Mouse (Mus musculus): ENCODE data around the gene Prkce.

The Prkce gene

DNA sequence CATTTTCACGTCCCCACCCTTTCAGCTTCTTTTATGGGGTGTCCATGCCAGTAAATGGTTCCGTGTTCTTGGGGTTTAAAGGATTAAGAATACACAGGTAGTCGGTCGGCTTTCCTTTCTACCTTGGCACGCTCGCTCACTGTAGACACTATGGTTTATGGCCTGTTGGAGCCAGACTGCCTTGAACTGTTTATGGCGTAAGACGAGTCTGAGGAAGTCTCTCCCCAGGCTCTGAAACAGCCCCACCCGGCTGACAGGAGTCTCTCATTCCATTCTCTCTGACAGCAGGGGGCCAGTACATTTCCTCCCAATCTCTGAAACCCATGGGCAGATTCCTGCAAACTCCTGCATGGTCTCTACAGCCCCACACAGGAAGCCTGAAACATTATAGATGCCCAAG, 427.9 kb downstream of the Prkce start:
- DNase-seq (ENCODE audit: extremely low spot score, low read depth, low spot score) = no peak

DNA sequence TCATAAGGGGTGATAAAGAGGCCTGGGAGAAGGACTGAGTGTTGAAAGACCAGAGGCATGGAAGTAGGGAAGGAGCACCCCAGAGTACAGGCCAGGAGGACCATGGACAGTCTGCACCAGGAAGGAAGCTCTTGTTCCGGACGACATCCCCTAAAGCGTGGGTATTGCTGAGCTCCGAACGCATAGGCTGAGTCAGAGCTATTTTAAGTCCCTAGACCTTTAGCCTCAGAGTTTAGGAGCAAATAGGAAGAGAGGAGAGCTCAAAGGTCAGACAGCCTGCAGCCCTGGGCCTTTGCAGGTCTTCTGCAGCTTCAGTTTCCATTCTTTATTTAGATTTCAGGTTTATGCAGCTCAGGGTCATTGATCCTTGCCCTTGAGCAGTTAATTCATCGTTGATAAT, 433.5 kb downstream of the Prkce start:
- no peak for DNase-seq (ENCODE audit: extremely low spot score, low read depth, low spot score)

DNA sequence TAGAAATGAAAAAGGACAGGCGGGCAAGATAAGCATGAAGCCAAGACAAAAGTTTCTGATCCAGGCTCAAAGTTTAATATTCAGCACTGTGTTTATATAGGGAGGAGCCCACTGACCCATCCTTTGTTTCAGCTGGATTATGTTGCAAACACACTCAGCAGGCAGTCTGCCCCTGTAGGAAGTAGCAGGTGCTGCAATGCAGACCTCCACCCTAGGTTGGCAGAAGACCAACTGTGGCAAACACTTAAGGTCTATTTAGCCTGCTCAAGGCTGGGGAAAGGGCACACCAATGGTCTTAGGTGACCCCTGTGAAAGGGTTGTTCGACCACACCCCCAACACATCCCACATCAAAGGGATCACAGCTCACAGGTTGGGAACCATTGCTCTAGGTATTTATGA, 434.3 kb downstream of the Prkce start:
- no peak for DNase-seq (ENCODE audit: extremely low spot score, low read depth, low spot score)

DNA sequence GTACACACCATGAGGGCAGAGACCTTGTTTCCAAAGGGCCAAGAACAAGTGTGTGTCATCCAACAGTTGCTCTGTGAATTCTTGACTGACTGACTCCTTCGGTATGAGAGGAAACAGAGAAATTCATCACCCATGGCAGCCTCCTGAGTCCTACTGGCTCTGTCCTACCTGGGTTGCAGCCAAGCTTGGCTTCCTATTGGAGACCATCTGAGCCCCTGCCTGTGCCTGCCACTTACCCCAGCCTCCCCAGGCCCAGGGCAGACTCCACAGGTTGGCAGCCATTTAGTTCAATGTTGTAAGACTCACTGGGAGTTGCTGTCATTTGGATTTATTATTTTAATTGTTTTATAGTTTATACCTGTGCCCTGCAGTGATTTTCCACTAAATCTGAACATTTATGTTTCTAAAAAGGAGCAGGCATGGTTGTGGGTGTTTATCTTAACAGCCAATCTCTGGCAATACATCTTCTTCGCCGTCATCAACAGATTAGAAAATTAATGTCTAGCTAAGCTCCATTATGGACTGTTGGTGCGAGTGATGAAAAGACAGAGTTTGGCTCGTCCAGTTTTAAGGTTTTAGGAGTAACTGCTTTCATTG, 436.4 kb downstream of the Prkce start:
- no peak for DNase-seq (ENCODE audit: extremely low spot score, low read depth, low spot score)

DNA sequence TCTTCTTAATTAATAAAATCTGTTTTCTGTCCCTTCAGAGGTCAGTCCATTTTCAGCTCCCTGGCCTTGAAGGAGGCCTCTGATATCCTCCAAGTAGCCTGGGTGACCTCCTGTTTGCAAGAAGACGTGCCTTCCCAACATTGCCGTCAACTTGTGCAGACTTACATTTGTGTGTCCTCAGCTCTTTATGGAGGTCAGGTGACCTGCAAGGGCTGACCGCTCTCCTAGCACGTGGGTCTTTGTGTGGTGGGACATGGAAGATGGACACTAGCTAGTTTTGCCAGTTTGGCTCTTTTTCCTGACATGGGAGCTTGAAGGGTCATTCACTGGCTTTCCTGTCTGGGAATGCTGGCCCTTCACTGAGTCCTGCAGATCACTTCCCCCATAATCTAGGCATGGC, 440.4 kb downstream of the Prkce start:
- DNase-seq (ENCODE audit: extremely low spot score, low read depth, low spot score) = no peak

DNA sequence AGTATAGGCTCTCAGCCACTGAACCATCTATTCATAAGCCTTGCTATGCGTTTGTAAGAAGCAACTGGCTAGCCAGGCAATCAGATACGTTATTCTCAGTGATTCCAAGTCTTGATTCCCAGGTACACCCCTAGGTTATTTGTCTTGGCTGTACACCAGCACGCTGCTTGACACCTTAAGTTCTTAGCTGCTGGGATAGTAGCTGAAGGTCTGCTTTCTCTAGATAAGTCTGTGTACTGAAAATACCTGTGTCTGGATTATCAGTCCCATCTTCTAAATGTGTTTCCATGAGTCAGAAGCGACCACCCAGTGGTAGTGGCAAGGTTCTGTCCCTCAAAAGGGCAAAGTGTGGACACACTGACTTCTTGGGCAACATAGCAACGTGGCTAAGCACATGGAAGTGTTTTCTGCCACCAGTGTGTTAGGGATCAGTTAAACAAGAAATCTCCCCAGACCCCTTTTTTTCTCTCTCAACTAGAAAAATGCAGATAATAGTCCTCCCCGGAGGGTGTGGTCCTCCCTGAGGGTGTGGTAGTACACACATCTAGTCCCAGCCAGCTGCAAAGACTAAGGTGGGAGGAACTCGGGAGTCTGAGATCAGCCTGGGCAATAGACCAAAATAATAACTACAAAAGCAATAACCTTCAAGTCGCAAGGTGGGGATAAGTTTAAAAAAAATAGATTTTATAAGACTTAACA, 442.8 kb downstream of the Prkce start:
- DNase-seq (ENCODE audit: extremely low spot score, low read depth, low spot score) = no peak

DNA sequence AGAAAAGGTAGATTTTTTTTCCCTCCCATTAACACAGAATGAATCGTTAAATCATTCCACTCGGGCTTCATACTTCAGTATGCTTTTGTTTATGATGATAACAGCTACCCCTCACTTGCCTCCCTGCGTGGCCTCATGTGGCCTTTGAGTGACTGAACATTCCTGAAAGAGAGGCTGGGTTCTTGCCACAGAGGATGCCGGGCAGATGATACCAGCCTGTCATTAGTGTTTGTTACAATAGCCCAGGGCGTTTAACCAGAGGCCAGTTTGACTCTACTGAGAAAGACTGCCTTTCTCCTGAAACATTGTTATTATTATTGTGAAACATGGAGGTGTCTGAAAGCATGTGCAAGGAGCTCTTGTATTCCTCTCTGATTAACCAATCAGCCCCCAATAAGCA, 444.2 kb downstream of the Prkce start:
- no peak for DNase-seq (ENCODE audit: extremely low spot score, low read depth, low spot score)

DNA sequence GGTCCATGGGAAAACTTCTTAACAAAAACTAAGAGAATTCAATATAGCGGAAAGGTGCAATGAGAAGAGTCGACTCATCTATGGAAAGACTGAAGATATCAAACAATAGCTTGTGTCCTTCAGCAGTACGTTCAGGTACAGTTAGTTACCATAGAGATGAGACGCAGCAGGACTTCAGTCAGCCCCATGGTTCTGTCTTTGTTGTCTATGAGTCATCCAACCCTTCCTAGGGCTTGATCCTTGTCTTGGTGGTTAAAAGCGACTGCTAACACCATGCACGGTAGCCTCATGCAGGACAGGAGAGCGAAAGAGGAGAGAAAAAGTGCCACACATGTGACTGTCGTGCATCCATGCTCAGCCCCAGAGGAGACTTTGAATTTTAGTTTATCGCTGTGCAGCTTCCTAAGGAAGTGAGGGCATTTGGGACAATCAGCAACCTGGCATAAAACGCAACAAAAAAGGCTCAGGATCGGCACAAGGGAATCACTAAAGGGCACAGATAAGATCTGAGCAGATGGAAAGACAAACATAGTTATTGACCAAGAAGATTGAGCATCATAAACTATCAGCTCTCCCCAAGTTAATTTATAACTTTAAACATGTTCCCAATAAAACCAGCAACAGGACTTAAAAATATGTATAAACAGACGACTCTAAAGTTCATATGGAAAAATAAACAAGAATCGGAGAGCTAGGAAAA, 448.2 kb downstream of the Prkce start:
- DNase-seq (ENCODE audit: extremely low spot score, low read depth, low spot score) = no peak

DNA sequence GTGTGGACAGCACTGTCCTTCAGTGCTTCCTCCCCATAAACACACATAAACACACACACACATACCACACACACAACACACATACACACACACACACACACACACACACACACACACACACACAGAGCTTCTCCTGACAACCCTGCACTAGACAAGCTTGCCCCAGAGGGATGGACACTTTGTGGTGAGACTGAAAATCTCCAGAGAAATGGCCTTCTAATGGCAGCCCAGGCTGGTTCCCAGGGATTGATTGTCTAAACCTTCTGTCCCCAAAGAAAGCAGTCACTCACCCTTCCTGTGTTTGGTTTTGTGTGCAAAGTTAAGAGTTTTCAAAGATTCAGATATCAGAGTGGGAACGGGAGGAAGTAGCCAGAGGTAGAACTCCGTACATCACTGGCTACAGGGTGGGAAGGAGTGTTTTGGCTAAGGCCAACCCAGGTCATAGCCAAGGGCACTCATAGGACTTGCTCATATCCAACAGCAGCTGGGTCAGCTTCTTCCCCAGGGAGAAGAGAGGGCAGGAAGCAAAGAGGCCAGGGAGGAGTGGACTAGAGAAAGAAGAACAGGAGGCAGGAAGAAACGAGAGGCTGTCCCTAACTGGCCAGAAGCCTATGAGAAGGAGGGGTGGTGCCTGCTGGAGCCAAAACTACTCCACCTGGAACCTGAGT, 450.1 kb downstream of the Prkce start:
- DNase-seq (ENCODE audit: extremely low spot score, low read depth, low spot score) = no peak

DNA sequence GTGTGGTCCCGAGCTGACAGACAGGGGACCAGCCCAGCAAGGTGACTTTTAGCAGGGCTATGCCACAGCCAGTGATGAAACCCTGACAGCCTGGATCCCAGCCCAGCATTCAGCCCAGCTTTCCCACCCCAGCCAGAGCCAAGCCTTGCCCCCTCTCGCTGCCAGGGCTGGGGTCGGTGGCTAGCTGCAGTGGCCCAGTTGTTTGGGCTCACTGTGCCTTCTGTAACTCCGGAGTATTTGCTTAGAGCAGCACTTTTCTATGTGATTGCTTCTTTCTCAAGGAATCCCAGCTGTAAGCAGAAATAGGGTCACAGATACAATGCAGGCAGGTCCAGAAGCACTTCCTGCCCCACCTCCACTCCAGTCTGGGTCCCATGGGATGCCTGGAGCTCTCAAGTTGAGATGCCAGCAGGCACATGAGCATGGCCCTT, 450.9 kb downstream of the Prkce start:
- no peak for DNase-seq (ENCODE audit: extremely low spot score, low read depth, low spot score)

DNA sequence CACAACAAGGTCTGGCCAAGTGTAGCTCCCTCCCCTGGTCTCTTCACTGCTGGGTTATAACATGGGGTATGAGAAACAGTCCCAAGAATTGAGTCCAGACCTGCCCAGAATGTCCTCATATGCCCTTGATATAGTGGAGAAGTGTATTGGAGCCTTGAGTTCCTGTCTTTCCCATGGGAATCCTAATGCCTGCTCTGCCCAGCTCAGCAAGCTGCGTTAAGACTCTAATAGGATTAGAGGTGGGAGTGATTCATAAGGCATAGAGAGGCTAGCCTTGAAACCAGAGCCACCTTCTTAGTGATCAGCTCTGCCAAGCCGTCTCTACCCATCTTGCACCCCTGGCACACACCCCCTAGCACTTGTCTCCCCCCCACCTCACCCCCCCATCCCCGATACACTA, 455.3 kb downstream of the Prkce start:
- DNase-seq (ENCODE audit: extremely low spot score, low read depth, low spot score) = no peak

DNA sequence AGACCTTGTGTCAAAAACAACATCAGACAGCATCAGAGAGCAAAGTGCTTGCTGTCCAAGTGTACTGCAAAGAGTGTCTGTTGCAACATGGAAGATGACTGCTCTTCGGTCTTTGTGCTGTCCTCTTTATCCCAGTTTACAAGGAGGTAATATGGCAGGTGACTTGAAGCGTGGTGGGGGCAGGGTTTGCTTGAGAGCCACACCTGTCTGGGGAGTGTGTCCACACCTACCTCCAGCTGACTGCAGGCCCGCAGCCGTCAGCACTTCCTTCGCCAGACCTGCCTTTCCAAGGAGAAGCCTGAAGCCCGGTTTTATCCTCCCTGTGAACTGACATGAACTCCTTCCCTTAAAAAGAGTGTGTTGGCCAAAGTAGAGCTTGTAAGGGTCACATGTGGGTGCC, 458.9 kb downstream of the Prkce start:
- DNase-seq (ENCODE audit: extremely low spot score, low read depth, low spot score) = no peak

DNA sequence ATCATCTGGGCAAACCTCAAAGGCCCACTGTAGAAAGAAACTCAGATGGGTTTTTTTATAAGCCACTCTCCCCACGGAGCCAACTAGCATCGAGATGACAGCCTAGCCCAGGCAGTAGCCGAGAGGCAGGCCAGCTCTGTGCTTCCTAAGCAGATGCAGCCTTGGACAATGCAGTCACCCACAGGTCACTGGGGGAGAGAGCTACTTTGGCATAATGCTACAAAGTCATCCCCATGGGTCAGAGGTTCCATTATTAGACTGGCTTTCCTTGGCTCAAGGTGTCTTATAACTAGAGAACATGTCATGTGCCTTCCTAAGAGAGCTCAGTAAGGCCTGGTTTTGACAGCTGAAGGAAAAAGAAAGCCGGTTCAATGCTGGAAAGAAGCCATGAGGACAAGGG, 465.5 kb downstream of the Prkce start:
- DNase-seq (ENCODE audit: extremely low spot score, low read depth, low spot score) = no peak

DNA sequence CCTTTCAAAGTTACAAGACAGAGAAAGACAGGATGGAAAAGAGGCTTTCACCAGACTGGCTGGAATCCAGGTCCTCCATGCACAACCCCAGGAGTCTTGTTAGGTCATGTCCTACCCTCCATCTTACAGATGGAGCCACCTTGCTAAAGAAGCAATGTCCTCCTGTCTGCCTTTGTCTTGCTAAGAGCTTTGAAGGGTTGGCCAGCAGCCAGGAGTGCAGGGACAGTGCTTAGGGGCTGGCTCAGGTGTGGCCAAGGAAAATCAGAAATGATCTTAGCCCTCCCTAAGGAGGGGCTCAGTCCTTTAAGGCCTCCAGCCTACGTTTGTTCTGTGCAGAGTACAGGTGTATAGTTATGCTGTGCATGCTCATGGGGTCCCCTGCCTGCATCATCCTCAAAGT, 469.7 kb downstream of the Prkce start:
- DNase-seq (ENCODE audit: extremely low spot score, low read depth, low spot score) = no peak

DNA sequence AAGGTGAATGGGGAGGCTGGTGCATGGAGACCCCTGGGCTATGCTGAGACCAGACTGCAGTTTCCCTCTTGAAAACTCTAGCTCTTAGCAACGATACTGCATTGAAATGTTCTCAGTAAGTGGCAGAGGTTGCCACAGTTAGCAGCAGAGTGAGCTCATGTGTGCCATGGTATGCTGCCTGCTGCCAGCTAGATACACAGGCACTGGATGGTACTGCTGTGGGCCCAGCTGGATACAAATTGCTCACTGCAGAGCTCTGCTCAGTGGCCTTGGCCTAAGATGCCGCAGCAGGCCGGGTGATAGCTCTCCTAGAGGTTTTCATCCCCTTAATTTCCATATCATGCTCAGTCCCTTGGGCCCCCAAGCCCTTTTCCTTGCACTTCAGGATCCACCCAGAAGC, 471.7 kb downstream of the Prkce start:
- DNase-seq (ENCODE audit: extremely low spot score, low read depth, low spot score) = no peak

DNA sequence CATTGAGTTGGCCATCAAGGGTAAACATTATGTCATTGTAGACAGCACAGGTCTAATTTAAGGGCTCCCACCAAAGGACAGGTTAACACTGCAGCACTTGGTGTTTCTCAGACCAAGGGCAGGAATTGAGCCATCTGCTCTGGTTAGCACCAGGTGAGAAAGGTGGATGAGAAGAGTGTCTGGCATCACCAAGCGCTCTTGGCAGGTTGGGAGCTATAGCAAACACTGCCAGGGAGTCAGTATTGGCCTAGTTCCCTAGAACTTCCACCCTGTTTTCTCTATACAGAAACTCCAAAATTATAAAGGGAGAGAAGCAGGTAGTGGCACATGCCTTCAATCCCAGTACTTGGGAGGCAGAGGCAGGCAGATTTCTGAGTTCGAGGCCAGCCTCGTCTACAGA, 479.6 kb downstream of the Prkce start:
- no peak for DNase-seq (ENCODE audit: extremely low spot score, low read depth, low spot score)

DNA sequence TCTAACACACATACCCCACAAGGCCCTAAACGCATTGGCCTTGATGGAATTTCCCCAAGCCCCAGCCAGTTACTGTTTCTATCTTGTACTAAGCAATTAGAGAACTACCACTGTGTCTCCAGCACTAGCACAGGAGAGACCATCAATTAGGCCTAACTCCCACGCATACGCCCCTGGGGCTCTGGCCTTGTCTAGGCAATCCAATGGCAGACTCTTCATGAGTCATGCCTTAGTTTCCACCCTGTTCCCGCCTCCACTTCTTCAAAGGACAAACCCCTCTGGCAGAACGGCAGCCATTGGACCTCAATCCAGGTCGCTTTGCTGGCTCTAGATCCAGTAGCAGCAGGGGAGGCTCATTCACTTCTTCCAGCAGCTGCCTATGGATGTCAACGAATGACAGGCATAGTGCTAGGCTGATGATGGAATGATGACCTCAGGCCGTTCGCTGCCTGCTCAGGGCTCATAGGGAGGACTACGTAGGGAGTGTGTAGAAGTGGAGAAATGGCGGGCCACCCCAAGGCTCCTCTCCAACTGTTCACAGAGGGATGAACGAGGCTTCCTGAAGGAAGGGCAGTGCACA, 481.4 kb downstream of the Prkce start:
- DNase-seq (ENCODE audit: extremely low spot score, low read depth, low spot score) = no peak

DNA sequence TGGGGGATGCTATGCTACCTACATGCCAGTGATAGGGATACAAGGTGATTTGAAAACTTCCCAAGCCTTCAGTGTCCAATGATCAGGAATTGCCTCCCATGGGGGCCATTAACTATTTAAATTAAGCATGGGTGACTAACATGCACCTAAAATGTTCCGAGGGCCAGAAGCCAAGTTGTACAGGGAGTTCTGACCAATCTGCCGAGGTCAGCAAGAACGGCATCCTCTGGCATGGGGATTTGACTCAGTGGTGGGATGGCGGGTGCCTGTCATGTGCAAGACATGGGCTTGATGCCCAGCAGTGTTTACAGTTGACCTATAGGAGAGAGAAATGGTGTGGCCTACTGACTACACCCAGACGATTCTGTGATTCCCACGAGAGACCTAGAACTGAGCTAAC, 482.7 kb downstream of the Prkce start:
- no peak for DNase-seq (ENCODE audit: extremely low spot score, low read depth, low spot score)

DNA sequence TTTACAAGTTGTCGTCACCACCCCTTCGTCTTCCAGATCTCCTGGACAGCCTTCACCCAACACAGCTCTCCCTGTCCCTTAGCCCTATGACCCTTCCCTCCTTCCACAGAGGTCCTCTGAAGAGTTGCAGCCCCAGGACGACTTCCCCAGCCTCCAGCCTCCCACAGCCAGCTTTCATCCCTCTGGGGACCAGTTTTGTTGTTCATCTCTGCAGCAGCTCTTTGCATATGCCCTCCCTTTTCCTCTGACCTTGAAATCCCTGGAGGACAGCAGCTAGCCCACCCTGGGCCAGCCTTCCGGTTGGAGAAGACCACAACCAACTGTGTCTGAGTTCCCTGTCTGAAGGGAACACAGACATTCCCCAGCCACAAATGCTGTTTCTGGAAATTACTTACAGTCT, 483.5 kb downstream of the Prkce start:
- no peak for DNase-seq (ENCODE audit: extremely low spot score, low read depth, low spot score)

DNA sequence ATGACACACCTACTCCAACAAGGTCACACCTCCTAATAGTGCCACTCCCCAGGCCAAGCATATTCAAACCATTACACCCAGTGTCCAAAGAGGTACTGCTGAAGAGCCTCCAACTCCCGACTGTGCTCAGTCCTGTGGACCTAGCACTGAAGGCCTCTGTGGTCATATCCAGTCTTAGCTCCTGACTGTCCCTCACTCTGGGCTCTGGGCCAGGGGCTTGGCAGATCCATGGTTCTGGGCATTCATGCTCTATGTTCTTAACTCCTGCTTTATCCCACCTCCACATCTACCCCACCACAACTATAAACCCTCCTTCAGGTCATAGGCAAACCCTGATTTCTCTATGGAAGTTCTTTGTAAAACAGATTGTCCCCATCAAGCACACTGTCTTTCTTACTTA, 485.2 kb downstream of the Prkce start:
- DNase-seq (ENCODE audit: extremely low spot score, low read depth, low spot score) = no peak

DNA sequence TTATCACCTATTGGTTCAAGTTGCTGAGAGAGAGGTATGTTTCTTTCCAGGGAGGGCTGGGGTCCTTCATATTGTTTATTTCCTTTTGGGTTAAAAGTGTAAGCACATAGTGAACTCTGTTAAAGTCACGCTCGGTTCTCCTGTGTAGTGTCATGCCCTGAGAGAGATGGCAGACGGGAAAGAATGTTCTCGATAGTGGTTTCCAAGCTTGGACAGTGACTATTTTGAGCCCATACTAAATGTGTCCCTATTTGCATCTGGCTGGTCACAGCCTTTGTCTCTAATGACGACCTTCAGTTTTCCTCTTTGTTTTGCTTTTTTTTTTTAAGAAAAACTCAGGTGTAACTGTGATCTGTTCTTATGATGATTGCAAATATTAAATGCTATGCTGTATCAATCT, 488.8 kb downstream of the Prkce start:
- DNase-seq (ENCODE audit: extremely low spot score, low read depth, low spot score) = no peak

DNA sequence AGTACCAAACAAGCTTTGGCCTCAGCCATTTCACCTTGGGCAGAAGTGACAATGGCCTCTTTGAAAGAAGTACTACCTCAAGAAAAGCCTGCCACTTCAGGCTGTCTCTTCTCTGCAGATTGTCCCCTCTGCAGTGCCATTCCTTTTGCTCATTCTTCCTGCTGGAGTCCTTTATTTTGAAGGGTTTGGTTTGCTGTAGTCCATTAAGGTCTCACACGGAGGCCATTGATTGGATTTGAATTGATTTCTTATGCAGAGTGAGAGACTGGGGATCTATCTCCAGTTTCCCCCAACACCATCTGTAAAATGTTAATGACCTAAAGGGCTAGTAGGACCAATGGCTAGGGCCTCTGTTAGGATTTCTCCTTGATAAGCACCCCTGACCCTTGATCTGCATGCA, 494.7 kb downstream of the Prkce start:
- no peak for DNase-seq (ENCODE audit: extremely low spot score, low read depth, low spot score)
